Mouse (Mus musculus): ENCODE measurements around the gene Sh2d7.

DNA sequence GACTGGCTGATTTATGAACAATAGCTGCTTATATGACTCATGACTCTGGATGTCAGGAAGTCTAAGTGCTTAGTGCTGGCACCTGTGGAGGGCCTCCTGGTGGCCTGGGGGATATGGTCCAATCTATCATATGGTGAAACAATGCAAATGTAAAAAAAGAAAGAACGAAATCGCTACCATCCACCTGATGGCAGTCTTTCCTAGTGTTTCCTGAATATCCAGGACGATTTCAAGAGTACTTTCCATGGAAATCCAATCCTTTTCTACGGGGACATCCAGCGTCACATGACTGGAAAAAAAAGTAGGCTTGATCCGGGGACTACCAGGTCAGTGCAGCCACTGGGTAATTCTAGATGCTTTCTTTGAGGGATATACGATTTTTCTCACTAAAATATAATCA lies 11.1 kb upstream of the Sh2d7 start:
- TF ChIP-seq ZNF384 (IDR thresholded peaks at IDR 0.05; ENCODE audit: low read depth, low read length) (no peak), CHD2 (IDR thresholded peaks at IDR 0.05; ENCODE audit: low read depth, low read length) (no peak)
